Mouse (Mus musculus) limb, embryonic 11.5 days (tissue): ENCODE measurements around the gene Boc. TPM values are rescaled to one million over a fixed set of nuclear protein-coding genes. Genes with fewer than 3 reads are reported as not detected.

Experiments used
- ATAC-seq: fragments of 200-750 bp; cut with Nextera tagmentation; 2 replicates; pipeline ENCODE4 v1.8.0; 2017; ENCODE audit warnings: low read depth; ENCODE audit not compliant: insufficient number of reproducible peaks, low FRiP score, low TSS enrichment
- DNase-seq: peaks from one replicate; pipeline ENCODE4 v3.0.0-alpha.2; 2015; ENCODE audit warnings: low spot score
- H3K27ac ChIP-seq: fragments of 300-500 bp; sonication (generic); replicated peaks from 2 replicates; pipeline ENCODE4 v1.5.1; 2014; ENCODE audit warnings: low read depth, mild to moderate bottlenecking, low read length
- H3K27me3 ChIP-seq: fragments of 300-500 bp; sonication (generic); 2 replicates; pipeline ENCODE4 v1.6.1; 2014; ENCODE audit warnings: mild to moderate bottlenecking, low read length, mixed read lengths; ENCODE audit not compliant: control insufficient read depth, insufficient read depth
- H3K36me3 ChIP-seq: fragments of 300-500 bp; sonication (generic); 2 replicates; pipeline ENCODE4 v1.6.1; 2014; ENCODE audit warnings: mild to moderate bottlenecking, low read length, moderate library complexity, mixed read lengths; ENCODE audit not compliant: control insufficient read depth, insufficient read depth
- H3K4me1 ChIP-seq: fragments of 300-500 bp; sonication (generic); 2 replicates; pipeline ENCODE4 v1.6.1; 2014; ENCODE audit warnings: low read length, mixed read lengths; ENCODE audit not compliant: control insufficient read depth, insufficient read depth
- H3K4me2 ChIP-seq: fragments of 300-500 bp; sonication (generic); 2 replicates; pipeline ENCODE4 v1.6.1; 2014; ENCODE audit warnings: low read depth, mild to moderate bottlenecking, moderate library complexity; ENCODE audit not compliant: severe bottlenecking
- H3K4me3 ChIP-seq: fragments of 300-500 bp; sonication (generic); 2 replicates; pipeline ENCODE4 v1.5.1; 2014; ENCODE audit warnings: low read depth, low read length
- H3K9ac ChIP-seq: fragments of 300-500 bp; sonication (generic); 2 replicates; pipeline ENCODE4 v1.6.1; 2014; ENCODE audit warnings: mild to moderate bottlenecking, low read length
- H3K9me3 ChIP-seq: fragments of 300-500 bp; sonication (generic); 2 replicates; pipeline ENCODE4 v1.6.1; 2016; ENCODE audit warnings: low read length; ENCODE audit not compliant: control insufficient read depth
- WGBS: fragments of 180-500 bp; shearing (Covaris S2); extraction: QIAGEN DNeasy Blood & Tissue Kit; methylation state at CpG from one replicate; pipeline ENCODE4 v1.1.7; 2014; 5-methylcytosine and 5-hydroxymethylcytosine counted together
- polyA plus RNA-seq: library from polyadenylated mRNA; unstranded; fragments of >200 nt; fragmentation: Nextera tagmentation; extraction: Ambion mirVana; gene quantifications from 2 replicates; pipeline ENCODE4 v1.2.1, GENCODE M21; 2014

Gene Boc
- polyA plus RNA-seq, 1 experiment from 2014 or later: 39.3 TPM

- Histone ChIP-seq H3K4me1 (peaks cover 28% of the 10 kb centered on the region), H3K9ac (no peak overlapping the region), H3K27me3 (no peaks in the 10 kb centered on the region), H3K9me3 (no peaks in the 10 kb centered on the region), H3K4me2 (no peak overlapping the region), H3K27ac (no peak overlapping the region), H3K4me3 (no peak overlapping the region), H3K36me3 (no peaks in the 10 kb centered on the region)
- DNase-seq (no peak), ATAC-seq (no peak)
- 66% methylated on average over 8 of the region's 8 CpGs for WGBS
These were observed 29.0 kb downstream of the Boc start for GRCm38 (mm10) chr16:44529691-44530090.

- 95% methylated on average over 7 of the region's 7 CpGs for WGBS
- H3K4me1 ChIP-seq: peaks cover 25% of the 10 kb centered on the region
These were observed 29.7 kb downstream of the Boc start for GRCm38 (mm10) chr16:44528955-44529354.

GRCm38 (mm10) chr16:44527218-44527905 is 31.3 kb downstream of the Boc start:
- Histone ChIP-seq H3K4me1 (peaks cover 25% of the 10 kb centered on the region), H3K27ac (no peak overlapping the region), H3K27me3 (no peaks in the 10 kb centered on the region), H3K9me3 (no peaks in the 10 kb centered on the region), H3K9ac (no peak overlapping the region), H3K4me2 (no peak overlapping the region), H3K36me3 (no peaks in the 10 kb centered on the region), H3K4me3 (no peak overlapping the region)
- ATAC-seq (no peak), DNase-seq (no peak)
- 74% methylated on average over 11 of the region's 11 CpGs for WGBS

More at GRCm38 (mm10) chr16:44528955-44529354, 29.7 kb downstream of the Boc start:
- DNase-seq (no peak), ATAC-seq (no peak)
- Histone ChIP-seq H3K36me3 (no peaks in the 10 kb centered on the region), H3K9me3 (no peaks in the 10 kb centered on the region), H3K9ac (no peak overlapping the region), H3K27me3 (no peaks in the 10 kb centered on the region), H3K4me3 (no peak overlapping the region), H3K27ac (no peak overlapping the region), H3K4me2 (no peak overlapping the region)

DNA sequence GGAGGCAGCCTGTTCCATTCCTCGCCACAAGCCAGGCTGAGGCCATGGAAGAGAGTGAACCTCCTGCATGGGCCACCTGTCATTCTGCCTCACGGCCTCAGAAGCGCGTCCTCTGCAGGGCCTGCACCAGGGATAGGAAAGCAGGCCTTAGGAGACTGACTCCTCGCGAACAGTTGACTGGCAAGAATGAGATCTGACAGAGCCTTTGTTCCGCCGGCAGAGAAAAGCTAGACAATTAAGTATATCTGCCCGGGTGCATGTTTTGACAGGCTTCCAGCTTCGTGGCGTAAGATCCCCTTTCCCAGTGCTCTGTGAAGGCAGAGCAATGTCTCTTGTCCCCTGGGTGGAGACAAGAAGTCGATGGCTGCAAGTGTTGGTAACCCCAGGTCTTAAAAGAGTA is 32.0 kb downstream of the Boc start:
- no peak overlapping the region for H3K9ac ChIP-seq
- no peak overlapping the region for H3K4me3 ChIP-seq
- H3K27me3 ChIP-seq: no peaks in the 10 kb centered on the region
- no peak overlapping the region for H3K27ac ChIP-seq
- no peak for DNase-seq
- no peaks in the 10 kb centered on the region for H3K9me3 ChIP-seq
- no peak overlapping the region for H3K4me2 ChIP-seq
- 50% methylated on average over 12 of the region's 12 CpGs for WGBS
- peaks cover 24% of the 10 kb centered on the region for H3K4me1 ChIP-seq
- peaks cover 3% of the 10 kb centered on the region; the same call in 1 of the 2 replicates for H3K36me3 ChIP-seq
- no peak for ATAC-seq

DNA sequence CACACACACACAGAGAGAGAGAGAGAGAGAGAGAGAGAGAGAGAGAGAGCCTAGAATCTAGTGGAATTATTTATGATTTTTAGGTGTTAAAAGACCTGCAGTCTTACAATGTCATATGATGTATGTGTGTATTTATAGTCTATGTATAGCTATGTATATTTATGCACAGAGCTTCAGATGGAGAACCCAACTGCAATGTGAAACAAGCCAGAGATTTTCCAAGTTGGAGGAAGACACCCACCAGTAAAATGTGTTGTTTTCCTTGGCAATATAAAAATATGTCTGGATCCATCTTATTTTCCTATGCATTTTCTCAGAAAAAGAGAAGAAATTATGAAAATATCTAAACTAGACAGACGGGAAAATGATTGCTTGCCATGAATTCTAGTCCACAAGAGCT is 32.7 kb downstream of the Boc start:
- H3K27ac ChIP-seq: no peak overlapping the region
- H3K4me3 ChIP-seq: no peak overlapping the region
- H3K4me2 ChIP-seq: no peak overlapping the region
- H3K9me3 ChIP-seq: no peaks in the 10 kb centered on the region
- peaks cover 4% of the 10 kb centered on the region; the same call in 1 of the 2 replicates for H3K36me3 ChIP-seq
- no peak overlapping the region for H3K9ac ChIP-seq
- WGBS: 84% methylated on average over 1 of the region's 1 CpGs
- no peaks in the 10 kb centered on the region for H3K27me3 ChIP-seq
- ATAC-seq (no peak), DNase-seq (no peak)
- peaks cover 19% of the 10 kb centered on the region for H3K4me1 ChIP-seq

DNA sequence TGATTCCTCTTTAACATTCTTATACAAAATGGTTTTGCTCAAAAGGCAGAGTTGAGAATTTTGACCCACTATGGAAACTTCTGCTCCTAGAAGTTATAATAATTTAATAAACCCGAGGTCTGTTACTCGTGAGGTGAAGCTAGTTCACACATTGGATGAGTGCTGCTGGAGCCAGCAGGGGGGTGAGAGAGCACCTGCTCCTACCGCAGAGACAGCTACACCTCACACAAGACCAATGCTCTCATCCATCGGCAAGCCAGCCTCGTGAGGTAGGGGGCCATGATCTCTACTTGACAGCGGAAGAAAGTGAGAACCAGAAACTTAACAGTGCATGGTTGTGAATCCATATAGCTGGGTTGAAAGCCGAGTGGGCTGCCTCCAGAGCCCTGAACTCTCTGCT is 35.1 kb downstream of the Boc start:
- 78% methylated on average over 7 of the region's 7 CpGs for WGBS
- Histone ChIP-seq H3K9me3 (no peaks in the 10 kb centered on the region), H3K4me2 (no peak overlapping the region), H3K27ac (no peak overlapping the region), H3K4me1 (peaks cover 10% of the 10 kb centered on the region), H3K27me3 (no peaks in the 10 kb centered on the region), H3K9ac (no peak overlapping the region), H3K36me3 (peaks cover 11% of the 10 kb centered on the region; the same call in 1 of the 2 replicates), H3K4me3 (no peak overlapping the region)
- ATAC-seq (no peak), DNase-seq (no peak)

DNA sequence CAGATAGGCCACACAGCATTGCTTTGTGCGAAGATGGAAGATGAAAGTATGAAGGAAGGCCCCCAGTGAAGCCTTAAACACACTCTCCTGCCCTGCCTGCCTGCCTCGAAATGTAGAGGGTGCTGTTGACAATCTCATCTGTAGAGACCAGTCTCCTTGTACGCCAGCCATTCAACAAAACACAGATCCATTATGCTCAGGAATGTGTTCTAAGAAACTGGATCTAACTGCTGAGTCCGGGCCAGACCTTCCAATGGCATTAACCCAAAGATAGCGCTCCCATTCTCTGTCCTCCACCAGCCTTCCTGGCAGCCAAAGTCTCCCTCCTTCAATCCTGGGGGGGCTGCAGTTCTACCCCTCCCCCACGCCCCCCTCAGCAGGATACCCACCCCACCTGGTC is 42.2 kb downstream of the Boc start:
- Histone ChIP-seq H3K4me2 (no peak overlapping the region), H3K27me3 (no peaks in the 10 kb centered on the region), H3K4me3 (no peak overlapping the region), H3K9ac (no peak overlapping the region), H3K9me3 (no peaks in the 10 kb centered on the region), H3K4me1 (no peaks in the 10 kb centered on the region), H3K36me3 (peaks cover 15% of the 10 kb centered on the region; the same call in 1 of the 2 replicates), H3K27ac (no peak overlapping the region)
- ATAC-seq: no peak
- WGBS: 85% methylated on average over 6 of the region's 6 CpGs
- no peak for DNase-seq

DNA sequence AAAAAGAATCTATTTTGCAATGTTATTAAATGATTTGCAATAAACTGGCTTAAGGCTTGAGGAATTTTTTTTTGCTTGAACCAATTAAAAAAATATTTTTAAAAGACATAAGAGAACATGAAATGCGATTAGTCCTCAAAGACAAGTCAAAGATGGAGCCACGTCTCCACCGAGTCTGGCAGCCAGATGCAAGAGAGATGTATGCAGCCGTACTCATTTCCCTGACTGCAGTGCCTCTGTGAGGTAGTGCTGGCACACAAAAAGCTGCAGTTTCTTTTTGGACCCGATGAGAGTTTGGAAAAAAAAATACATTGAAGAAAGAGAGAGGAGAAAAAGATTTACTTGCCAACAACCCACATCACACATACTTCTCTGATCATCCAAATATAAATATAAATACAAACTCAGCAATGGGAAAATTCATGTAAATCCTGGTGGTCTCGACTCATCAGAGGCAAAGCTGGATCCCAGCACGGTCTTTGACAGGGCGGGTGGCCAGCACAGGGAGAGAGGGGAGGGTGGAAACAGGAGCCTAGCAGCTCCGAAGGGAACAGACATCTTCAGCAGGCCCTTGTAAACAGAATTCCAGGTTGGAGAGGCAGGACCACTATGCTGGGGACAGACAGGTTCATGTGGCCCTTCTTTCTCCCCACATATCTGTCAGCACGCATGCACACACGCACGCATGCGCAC is 48.0 kb downstream of the Boc start:
- Histone ChIP-seq H3K9ac (no peak overlapping the region), H3K4me2 (no peak overlapping the region), H3K4me1 (no peaks in the 10 kb centered on the region; the same call in 1 of the 2 replicates), H3K9me3 (no peaks in the 10 kb centered on the region), H3K27me3 (no peaks in the 10 kb centered on the region), H3K4me3 (no peak overlapping the region), H3K27ac (no peak overlapping the region), H3K36me3 (peaks cover 4% of the 10 kb centered on the region; the same call in 1 of the 2 replicates)
- DNase-seq (no peak), ATAC-seq (no peak)
- 62% methylated on average over 13 of the region's 13 CpGs for WGBS
